Mouse (Mus musculus): ENCODE data around the gene Tnrc6c.

GRCm38 (mm10) chr11:117630868-117631565 lies 23.1 kb upstream of the Tnrc6c start:
- TF ChIP-seq CTCF (IDR thresholded peaks at IDR 0.05; ENCODE audit: extremely low read depth, insufficient read length, insufficient replicate concordance, low read depth, low read length) (no peak), POLR2A (IDR thresholded peaks at IDR 0.05; ENCODE audit: low read depth, low read length) (no peak)

All from small intestine, adult 2 months (tissue).